Mouse (Mus musculus) kidney, adult 8-10 months (tissue): ENCODE measurements around the gene Mycn.

ENCODE experiments used
- DNase-seq, 2 experiments: peaks; one replicate each; pipeline ENCODE4 v3.0.0; 2022

The Mycn gene

DNA sequence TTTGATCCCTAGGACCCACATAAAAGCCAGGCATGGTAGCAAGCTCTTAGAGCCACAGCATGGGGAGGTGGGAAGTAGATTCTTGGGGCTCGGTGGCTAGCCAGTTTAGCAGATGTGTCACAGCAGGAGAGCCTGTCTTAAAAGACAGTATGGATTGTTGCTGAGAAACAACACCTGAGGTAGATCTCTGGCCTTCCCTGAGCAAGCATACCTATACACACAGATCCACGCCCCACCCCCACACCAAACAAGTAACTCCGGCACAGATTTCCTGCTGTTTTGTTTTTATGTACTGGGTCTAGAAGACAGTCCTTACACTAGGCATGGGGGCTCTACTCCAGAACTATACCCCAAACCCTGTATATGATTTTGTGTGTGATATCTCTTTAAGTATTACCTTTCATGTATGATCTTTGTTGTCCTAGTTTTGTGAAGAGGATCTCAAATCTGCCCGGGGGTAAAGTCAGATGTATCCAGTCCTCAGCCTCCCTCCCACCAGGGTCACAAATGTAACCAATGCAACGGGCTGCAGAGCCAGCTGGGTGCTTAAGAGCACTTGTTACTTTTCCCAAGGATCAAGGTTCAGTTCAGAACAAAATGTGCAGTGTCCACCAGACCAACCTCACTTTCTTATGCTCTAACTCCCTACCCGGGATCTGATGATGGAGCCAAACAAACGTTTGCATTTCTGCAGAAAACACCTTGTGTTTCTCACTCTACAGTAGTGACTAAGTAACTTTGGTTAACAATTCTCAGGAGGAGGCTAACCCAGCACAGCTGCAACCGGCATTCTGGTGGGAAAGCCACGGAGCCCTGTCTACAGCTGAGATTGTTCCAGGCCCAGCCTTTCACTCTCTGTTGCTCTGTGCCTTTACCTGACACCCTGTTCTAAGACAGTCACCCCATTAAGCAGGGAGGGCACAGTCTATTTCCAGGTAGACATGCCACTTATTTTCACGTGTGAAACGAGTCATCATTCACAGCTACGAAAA is 21.3 kb downstream of the Mycn start:
- DNase-seq, result peak in 1 of 2 experiments; percentile 41

- no peak for DNase-seq
Observed at GRCm38 (mm10) chr12:12916298-12916697, 25.4 kb downstream of the Mycn start.

DNA sequence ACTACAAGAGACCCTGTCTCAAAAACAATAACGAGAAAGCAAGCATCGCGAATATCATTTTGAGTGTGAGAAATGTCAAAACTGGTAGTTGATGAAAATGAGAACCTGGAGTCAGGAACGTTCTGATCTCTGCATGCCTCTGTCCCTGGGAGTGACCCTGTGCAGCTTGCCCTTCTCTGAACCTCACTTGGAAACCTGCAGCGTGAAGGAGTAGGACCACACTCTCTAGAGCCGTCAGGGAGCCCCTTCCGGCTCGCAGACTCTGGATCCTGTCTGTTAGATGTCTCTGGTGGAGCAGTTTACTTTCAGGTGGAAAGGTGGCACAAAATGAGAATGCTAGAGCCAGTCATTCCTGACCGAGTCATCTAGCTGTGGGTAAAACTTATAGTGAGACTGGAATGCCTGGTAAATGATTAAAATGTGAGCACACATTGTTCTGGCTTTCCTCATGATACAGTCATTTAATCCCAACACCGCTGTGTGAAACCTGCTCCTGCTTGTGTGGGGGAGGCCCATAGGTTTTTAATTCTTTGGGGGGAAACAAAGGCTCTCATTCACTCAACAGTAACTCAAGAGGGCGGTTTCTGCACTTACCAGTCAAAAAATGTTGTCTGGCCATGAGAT is 31.2 kb downstream of the Mycn start:
- peak; percentile 23 to 55 for DNase-seq

DNA sequence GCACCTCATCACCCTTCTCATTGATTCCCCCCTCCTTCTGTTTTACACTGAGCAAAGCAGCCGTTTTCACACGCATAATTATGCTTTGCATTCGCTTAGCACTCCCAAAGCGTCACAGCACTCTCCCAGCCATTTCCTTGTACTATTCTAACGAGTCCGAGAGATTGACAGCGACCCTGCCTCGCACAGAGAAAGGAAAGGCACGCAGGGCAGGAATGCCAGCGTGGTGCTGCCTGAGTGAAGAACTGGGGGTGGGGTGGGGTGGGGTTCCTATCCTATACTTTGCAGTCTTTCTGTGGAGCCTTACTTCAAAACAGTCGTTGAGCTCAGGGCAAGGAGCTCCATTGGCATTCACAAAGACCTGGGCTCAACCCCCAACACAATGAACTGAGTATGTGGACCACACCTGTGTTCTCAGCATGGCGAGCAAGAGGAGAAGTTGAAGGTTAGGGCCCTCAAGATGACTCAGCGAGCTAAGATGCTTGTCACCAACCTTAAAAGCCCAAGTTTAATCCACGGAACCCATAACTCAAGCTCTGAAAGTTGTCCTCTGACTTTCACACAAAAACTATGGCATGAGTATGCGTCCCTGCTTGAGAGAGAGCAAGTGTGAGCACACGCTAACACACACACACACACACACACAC is 32.0 kb downstream of the Mycn start:
- no peak for DNase-seq

- DNase-seq, result no peak
Observed at GRCm38 (mm10) chr12:12906771-12907170, 34.9 kb downstream of the Mycn start.

- DNase-seq, result no peak
Observed at GRCm38 (mm10) chr12:12906321-12906720, 35.4 kb downstream of the Mycn start.

DNA sequence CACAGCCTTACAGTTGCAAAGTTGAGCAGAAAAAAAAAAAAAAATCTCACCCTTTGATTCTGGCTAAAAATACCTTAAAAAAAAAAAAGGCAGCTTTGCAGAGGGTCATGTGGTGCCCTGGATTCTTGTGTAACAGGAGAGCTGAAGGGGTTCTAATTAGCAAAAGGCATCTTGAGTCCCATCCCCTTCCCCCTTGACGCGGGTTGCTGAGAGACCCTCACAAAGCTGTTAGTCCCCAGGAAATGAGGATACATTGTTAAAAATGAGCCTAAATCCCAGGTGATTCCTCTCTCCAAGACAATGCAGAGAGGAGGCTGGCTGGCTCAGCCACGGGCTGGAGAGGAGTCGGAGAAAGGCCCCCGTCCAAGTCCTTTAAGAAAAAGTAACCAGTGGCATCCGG is 36.6 kb downstream of the Mycn start:
- no peak for DNase-seq

DNA sequence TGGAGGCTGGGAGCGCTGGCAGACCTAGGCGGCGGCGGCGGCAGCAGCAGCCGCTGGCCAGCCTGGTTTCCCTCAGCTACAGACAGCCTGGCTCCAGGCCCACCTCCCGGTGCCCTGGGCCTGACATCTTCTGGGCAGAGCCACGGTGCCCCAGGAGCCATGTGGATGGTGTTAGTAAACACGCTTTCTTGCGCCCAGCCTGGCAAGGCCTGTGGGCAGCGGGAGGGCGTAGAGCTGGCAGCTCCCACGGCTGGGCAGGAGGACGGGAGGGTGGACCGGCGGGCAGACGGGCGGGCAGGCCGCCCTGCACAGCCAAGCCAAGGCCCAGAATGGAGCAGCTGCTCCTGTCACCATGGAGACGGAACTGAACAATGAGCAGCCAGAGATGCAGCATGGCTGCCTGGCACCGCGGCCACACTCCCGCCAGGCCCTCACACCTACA is 37.2 kb downstream of the Mycn start:
- peak; percentile 54 to 57 for DNase-seq

GRCm38 (mm10) chr12:12904086-12904485 is 37.6 kb downstream of the Mycn start:
- no peak for DNase-seq

DNA sequence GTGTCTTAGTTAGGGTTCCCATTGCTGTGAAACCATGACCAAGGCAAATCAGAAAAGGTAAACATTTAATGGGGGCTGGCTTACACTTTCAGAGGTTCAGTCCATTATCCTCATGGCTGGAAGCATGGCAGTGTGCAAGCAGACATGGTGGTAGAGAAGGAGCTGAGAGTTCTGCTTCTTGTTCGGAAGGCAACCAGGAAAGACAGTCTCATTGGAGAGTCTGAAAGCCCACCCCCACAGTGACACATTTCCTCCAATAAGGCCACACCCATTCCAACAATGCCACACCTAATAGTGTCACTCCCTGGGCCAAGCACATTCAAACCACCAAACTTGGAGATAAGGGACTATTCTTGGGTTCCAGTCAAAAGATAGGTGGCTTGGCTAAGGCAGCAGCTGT is 39.3 kb downstream of the Mycn start:
- DNase-seq, result no peak

DNA sequence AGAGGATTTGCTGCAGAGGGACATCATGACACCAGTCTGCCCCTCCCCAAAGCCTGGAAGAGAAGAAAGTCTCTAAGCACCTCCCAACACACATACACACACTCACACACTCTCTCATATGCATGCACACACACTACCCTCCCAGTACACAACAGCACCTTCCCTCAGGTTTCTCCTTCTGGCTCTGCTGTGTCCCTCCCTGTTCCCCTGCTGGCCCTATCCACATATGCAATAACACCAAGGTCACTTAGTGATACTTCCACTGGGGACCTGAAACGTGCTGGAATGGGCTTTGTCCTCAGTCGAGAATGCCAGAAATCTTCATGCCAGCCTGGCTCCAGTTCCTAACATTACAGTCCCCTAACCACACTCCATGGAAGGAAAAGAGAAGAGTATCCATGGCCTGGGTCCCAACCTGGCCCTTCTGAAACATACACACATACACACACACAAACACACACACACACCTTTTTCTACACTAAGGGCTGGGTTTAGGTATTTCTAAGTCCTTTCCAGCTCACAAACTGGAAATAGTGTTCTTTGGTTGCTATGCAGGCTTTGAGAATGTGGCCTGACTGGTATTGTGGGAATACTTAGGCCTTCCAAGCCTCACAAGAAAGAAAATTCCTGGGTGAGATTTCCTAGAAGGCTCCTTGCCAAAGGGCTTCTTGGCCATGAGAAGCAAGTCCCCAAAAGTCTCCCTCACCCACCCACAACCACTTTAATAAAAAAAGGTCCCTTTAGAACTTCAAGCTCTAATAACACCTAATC is 43.2 kb downstream of the Mycn start:
- DNase-seq, result peak; percentile 15 to 45

GRCm38 (mm10) chr12:12893986-12894385 is 47.7 kb downstream of the Mycn start:
- no peak for DNase-seq

DNA sequence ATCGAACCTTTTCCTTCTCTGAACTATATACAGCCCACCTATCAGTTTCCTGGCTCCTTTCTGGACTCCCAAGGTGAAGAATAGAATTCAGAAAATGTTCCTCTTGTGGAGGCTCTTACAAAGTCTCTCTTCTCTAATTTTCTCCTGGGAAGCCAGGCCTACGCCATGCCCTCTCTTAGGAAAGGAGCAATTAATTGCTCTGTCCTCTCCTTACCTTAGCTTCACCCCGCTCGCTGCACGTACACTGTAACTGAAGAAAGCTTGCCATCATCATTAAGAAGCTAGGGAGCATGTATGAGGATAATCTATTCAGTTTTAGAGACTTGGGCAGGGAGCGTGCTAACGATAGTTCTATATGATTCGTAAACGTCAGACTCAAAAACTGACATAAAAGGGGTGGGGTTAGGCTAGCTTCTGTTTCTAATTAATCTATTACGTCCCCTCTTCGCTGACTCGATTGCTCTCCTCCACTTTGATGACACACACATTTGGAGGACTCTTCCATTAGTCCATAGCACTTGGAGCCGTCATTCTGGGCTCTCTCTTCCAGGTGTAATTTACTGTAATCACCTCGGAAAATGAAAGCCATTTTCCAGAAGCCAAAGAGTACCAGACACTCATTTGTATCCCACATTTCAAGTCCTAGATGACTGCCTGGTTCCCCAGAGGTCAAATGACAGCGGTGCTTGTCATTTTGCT is 55.4 kb downstream of the Mycn start:
- no peak for DNase-seq
